Mouse (Mus musculus) inflammation-experienced regulatory T-cells, adult 6 months (primary cell): Measurements from ENCODE around the gene Rpl27. TPM values are rescaled to one million over a fixed set of nuclear protein-coding genes. Genes with fewer than 3 reads are reported as not detected.
"Not testable (repeated sequence)": the region's sequence is repeated elsewhere in the genome, so short reads cannot be mapped to it uniquely, and the experiment has no call there.

Source experiments
- ATAC-seq: one replicate; pipeline ENCODE4 v1.8.0; 2017
- polyA plus RNA-seq, 3 experiments: library from polyadenylated mRNA; unstranded; fragments of 100-300 nt; shearing (Covaris generic); gene quantifications; one replicate each; pipeline ENCODE4 v1.2.1; 2017

The Rpl27 gene
- polyA plus RNA-seq: 100 to 1,000 TPM; 523 to 733 (median 603) TPM

- peak; percentile 96 for ATAC-seq
These were observed at the start of gene Rpl27 for GRCm38 (mm10) chr11:101442127-101442693. TSS of gene Rpl27 (plus strand) at chr11:101442298.

- no peak for ATAC-seq
These were observed 47.0 kb upstream of the Rpl27 start for GRCm38 (mm10) chr11:101395110-101395509.

- ATAC-seq: no peak
These were observed 26.8 kb upstream of the Rpl27 start for GRCm38 (mm10) chr11:101415306-101415705.

GRCm38 (mm10) chr11:101416433-101417100 lies 25.5 kb upstream of the Rpl27 start:
- ATAC-seq: no peak

- ATAC-seq: peak; percentile 71
These were observed 24.8 kb upstream of the Rpl27 start, which contains the start of gene Aarsd1 for GRCm38 (mm10) chr11:101417101-101417855. TSS of gene Aarsd1 (minus strand) at chr11:101417615.

GRCm38 (mm10) chr11:101418991-101419390 lies 23.1 kb upstream of the Rpl27 start:
- no peak for ATAC-seq

GRCm38 (mm10) chr11:101419610-101420009 lies 22.5 kb upstream of the Rpl27 start:
- no peak for ATAC-seq

GRCm38 (mm10) chr11:101420148-101420547 lies 21.9 kb upstream of the Rpl27 start:
- no peak for ATAC-seq

GRCm38 (mm10) chr11:101424105-101424851 lies 17.8 kb upstream of the Rpl27 start, which contains the start of gene Gm27029:
TSS of gene Gm27029 (minus strand) at chr11:101424796.
- peak; percentile 3 for ATAC-seq

GRCm38 (mm10) chr11:101424925-101425813 lies 16.9 kb upstream of the Rpl27 start, which contains the start of the genes Rundc1 and Ptges3l:
TSS of gene Rundc1 (plus strand) at chr11:101425085.
TSS of gene Ptges3l (minus strand) at chr11:101425333.
- ATAC-seq: peak; percentile 95

GRCm38 (mm10) chr11:101426165-101426564 lies 15.9 kb upstream of the Rpl27 start:
- ATAC-seq: no peak

GRCm38 (mm10) chr11:101431327-101431726 lies 10.8 kb upstream of the Rpl27 start:
- no peak for ATAC-seq

GRCm38 (mm10) chr11:101433396-101433795 lies 8.7 kb upstream of the Rpl27 start:
- no peak for ATAC-seq

GRCm38 (mm10) chr11:101435831-101436230 lies 6.3 kb upstream of the Rpl27 start:
- no peak for ATAC-seq

- ATAC-seq: no peak
These were observed 5.2 kb upstream of the Rpl27 start for GRCm38 (mm10) chr11:101436916-101437315.

GRCm38 (mm10) chr11:101438006-101438405 lies 4.1 kb upstream of the Rpl27 start:
- not testable (repeated sequence) for ATAC-seq

GRCm38 (mm10) chr11:101441450-101442126 lies 510 bp upstream of the Rpl27 start:
- not testable (repeated sequence) for ATAC-seq

- no peak for ATAC-seq
These were observed 662 bp downstream of the Rpl27 start for GRCm38 (mm10) chr11:101442760-101443159.

GRCm38 (mm10) chr11:101446319-101446718 lies 4.2 kb downstream of the Rpl27 start:
- no peak for ATAC-seq

- ATAC-seq: not testable (repeated sequence)
These were observed 4.8 kb downstream of the Rpl27 start for GRCm38 (mm10) chr11:101446860-101447259.

GRCm38 (mm10) chr11:101447786-101448185 lies 5.7 kb downstream of the Rpl27 start:
- no peak for ATAC-seq
